Mouse (Mus musculus): Measurements from ENCODE around the gene Kdm4b. TPM values are rescaled to one million over a fixed set of nuclear protein-coding genes. Genes with fewer than 3 reads are reported as not detected.
A peak's percentile ranks its signal among the peaks of the same experiment; 100 is the strongest.

Kdm4b gene
- total RNA-seq, 4 experiments from 2014 or later = 66.4 to 71.0 (median 67.0) TPM

- no peak for DNase-seq (ENCODE audit: low spot score in 2 of 2)
These were observed 27.6 kb upstream of the Kdm4b start for GRCm38 (mm10) chr17:56298238-56298637.

- DNase-seq (ENCODE audit: low spot score in 2 of 2) = no peak
These were observed 25.7 kb upstream of the Kdm4b start, which contains the start of gene Arrdc5 for GRCm38 (mm10) chr17:56300186-56300585. Gene Arrdc5 (minus strand): TSS chr17:56300286.

GRCm38 (mm10) chr17:56302363-56302996 lies 23.4 kb upstream of the Kdm4b start:
- DNase-seq (ENCODE audit: low spot score in 2 of 2) = no peak

- DNase-seq (ENCODE audit: low spot score in 2 of 2) = no peak
These were observed 22.6 kb upstream of the Kdm4b start, which contains the start of gene Uhrf1 for GRCm38 (mm10) chr17:56303160-56303846. Gene Uhrf1 (plus strand): TSS chr17:56303321.

- peak; percentile 84 to 89 for DNase-seq (ENCODE audit: low spot score in 2 of 2)
These were observed 21.8 kb upstream of the Kdm4b start for GRCm38 (mm10) chr17:56303847-56304586.

GRCm38 (mm10) chr17:56304718-56305117 lies 21.1 kb upstream of the Kdm4b start:
- no peak for DNase-seq (ENCODE audit: low spot score in 2 of 2)

GRCm38 (mm10) chr17:56305156-56305555 lies 20.7 kb upstream of the Kdm4b start:
- DNase-seq (ENCODE audit: low spot score in 2 of 2) = no peak

GRCm38 (mm10) chr17:56305826-56306225 lies 20.0 kb upstream of the Kdm4b start:
- no peak for DNase-seq (ENCODE audit: low spot score in 2 of 2)

- DNase-seq (ENCODE audit: low spot score in 2 of 2) = no peak
These were observed 17.8 kb upstream of the Kdm4b start for GRCm38 (mm10) chr17:56308088-56308487.

GRCm38 (mm10) chr17:56309191-56309945 lies 16.5 kb upstream of the Kdm4b start:
- DNase-seq (ENCODE audit: low spot score in 2 of 2) = no peak

- no peak for DNase-seq (ENCODE audit: low spot score in 2 of 2)
These were observed 1.4 kb upstream of the Kdm4b start for GRCm38 (mm10) chr17:56324419-56324818.

- DNase-seq (ENCODE audit: low spot score in 2 of 2) = no peak
These were observed 588 bp downstream of the Kdm4b start for GRCm38 (mm10) chr17:56326153-56327147.

- DNase-seq (ENCODE audit: low spot score in 2 of 2) = no peak
These were observed 3.4 kb downstream of the Kdm4b start for GRCm38 (mm10) chr17:56329267-56329666.

- DNase-seq (ENCODE audit: low spot score in 2 of 2) = no peak
These were observed 4.5 kb downstream of the Kdm4b start for GRCm38 (mm10) chr17:56330345-56330744.

- DNase-seq (ENCODE audit: low spot score in 2 of 2) = no peak
These were observed 5.4 kb downstream of the Kdm4b start for GRCm38 (mm10) chr17:56331256-56331655.

- no peak for DNase-seq (ENCODE audit: low spot score in 2 of 2)
These were observed 7.1 kb downstream of the Kdm4b start for GRCm38 (mm10) chr17:56332987-56333386.

GRCm38 (mm10) chr17:56337190-56337589 lies 11.3 kb downstream of the Kdm4b start:
- DNase-seq (ENCODE audit: low spot score in 2 of 2) = peak in 1 of 2 experiments; percentile 46

- DNase-seq (ENCODE audit: low spot score in 2 of 2) = no peak
These were observed 11.9 kb downstream of the Kdm4b start for GRCm38 (mm10) chr17:56337791-56338190.

- no peak for DNase-seq (ENCODE audit: low spot score in 2 of 2)
These were observed 13.0 kb downstream of the Kdm4b start for GRCm38 (mm10) chr17:56338909-56339308.

- no peak for DNase-seq (ENCODE audit: low spot score in 2 of 2)
These were observed 14.9 kb downstream of the Kdm4b start for GRCm38 (mm10) chr17:56340717-56341116.

Measured in left cerebral cortex, adult 8-10 months (tissue).